Mouse (Mus musculus): ENCODE measurements around the gene Fbln1.

The Fbln1 gene

GRCm38 (mm10) chr15:85335671-85336300 lies 130.0 kb downstream of the Fbln1 start, which contains the start of gene Atxn10:
Atxn10 (plus strand) TSS chr15:85336245.
- in situ Hi-C loops (cut with MboI, MseI) = no loop called here

Data from T-helper 1 cell (primary cell).